Mouse (Mus musculus) midbrain, embryonic 14.5 days (tissue): ENCODE measurements around the gene Dnah7b. TPM values are rescaled to one million over a fixed set of nuclear protein-coding genes. Genes with fewer than 3 reads are reported as not detected.
A peak's percentile ranks its signal among the peaks of the same experiment; 100 is the strongest.
"Not testable (repeated sequence)": the region's sequence is repeated elsewhere in the genome, so short reads cannot be mapped to it uniquely, and the experiment has no call there.

Experiments
- ATAC-seq: fragments of 200-750 bp; cut with Nextera tagmentation; 2 replicates; pipeline ENCODE4 v1.8.0; 2017; ENCODE audit warnings: moderate number of reproducible peaks, moderate library complexity; ENCODE audit not compliant: low FRiP score, low TSS enrichment
- DNase-seq: peaks from one replicate; pipeline ENCODE4 v3.0.0-alpha.2; 2015
- H3K27ac ChIP-seq: fragments of 300-500 bp; sonication (generic); replicated peaks from 2 replicates; pipeline ENCODE4 v1.5.1; 2014; ENCODE audit warnings: mild to moderate bottlenecking, low read depth, low read length, moderate library complexity
- H3K27me3 ChIP-seq: fragments of 300-500 bp; sonication (generic); 2 replicates; pipeline ENCODE4 v1.6.1; 2014; ENCODE audit warnings: low read length, control low read depth, mixed read lengths; ENCODE audit not compliant: control insufficient read depth, insufficient read depth
- H3K36me3 ChIP-seq: fragments of 300-500 bp; sonication (generic); 2 replicates; pipeline ENCODE4 v1.6.1; 2014; ENCODE audit warnings: low read length, control low read depth; ENCODE audit not compliant: control insufficient read depth, insufficient read depth
- H3K4me1 ChIP-seq: fragments of 300-500 bp; sonication (generic); 2 replicates; pipeline ENCODE4 v1.6.1; 2014; ENCODE audit warnings: mild to moderate bottlenecking, antibody characterized with exemption, low read length, control low read depth; ENCODE audit not compliant: control insufficient read depth, insufficient read depth
- H3K4me2 ChIP-seq: fragments of 300-500 bp; sonication (generic); 2 replicates; pipeline ENCODE4 v1.6.1; 2014; ENCODE audit warnings: mild to moderate bottlenecking, low read length, moderate library complexity
- H3K4me3 ChIP-seq: fragments of 300-500 bp; sonication (generic); replicated peaks from 2 replicates; pipeline ENCODE4 v1.5.1; 2014; ENCODE audit warnings: low read depth, low read length
- H3K9ac ChIP-seq: fragments of 300-500 bp; sonication (generic); replicated peaks from 2 replicates; pipeline ENCODE4 v1.6.1; 2014; ENCODE audit warnings: mild to moderate bottlenecking, low read length, moderate library complexity
- H3K9me3 ChIP-seq: fragments of 300-500 bp; sonication (generic); 2 replicates; pipeline ENCODE4 v1.6.1; 2016; ENCODE audit warnings: low read length, control low read depth, mixed read lengths; ENCODE audit not compliant: control insufficient read depth
- WGBS: fragments of 180-500 bp; shearing (Covaris S2); extraction: QIAGEN DNeasy Blood & Tissue Kit; methylation state at CpG from one replicate; pipeline ENCODE4 v1.1.7; 2014; 5-methylcytosine and 5-hydroxymethylcytosine counted together
- polyA plus RNA-seq: library from polyadenylated mRNA; unstranded; fragments of >200 nt; fragmentation: Nextera tagmentation; extraction: Ambion mirVana; gene quantifications from 2 replicates; pipeline ENCODE4 v1.2.1, GENCODE M21; 2014

Gene Dnah7b
- polyA plus RNA-seq, 1 experiment from 2014 or later, result 4.4 TPM

DNA sequence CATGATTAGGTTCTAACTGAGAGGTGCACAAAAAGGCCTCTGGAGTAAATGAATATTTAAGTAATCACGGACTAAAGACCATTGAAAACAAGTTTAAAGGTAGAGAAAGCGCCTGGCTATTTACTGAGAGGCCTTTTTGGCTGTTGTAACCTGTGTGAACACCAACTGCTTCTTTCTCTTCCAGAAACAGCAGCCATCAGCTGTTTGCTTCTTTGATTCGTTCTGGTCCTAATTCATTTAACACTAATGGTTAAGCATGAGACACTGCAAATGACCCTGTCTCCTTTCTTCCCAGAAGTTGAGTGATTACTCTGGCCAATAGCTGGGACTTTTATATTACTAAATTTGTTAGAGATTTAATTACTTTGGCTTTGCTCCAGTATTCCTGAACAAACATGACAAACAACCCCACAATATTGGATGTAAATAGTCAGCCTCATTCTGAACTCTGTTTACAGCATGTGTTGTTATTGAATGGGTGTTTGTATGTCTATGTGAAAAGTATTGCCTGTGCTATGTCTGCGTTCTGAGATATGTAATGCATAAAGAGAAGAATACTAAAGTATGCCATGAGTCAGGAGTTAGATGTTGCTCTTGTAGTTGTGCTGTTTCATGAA lies 328.7 kb downstream of the Dnah7b start:
- not testable (repeated sequence) for H3K4me3 ChIP-seq, H3K27ac ChIP-seq, H3K4me2 ChIP-seq, ATAC-seq, H3K36me3 ChIP-seq, H3K27me3 ChIP-seq, H3K9ac ChIP-seq, DNase-seq, H3K4me1 ChIP-seq, H3K9me3 ChIP-seq
- WGBS, result 73% methylated on average over 3 of the region's 4 CpGs

DNA sequence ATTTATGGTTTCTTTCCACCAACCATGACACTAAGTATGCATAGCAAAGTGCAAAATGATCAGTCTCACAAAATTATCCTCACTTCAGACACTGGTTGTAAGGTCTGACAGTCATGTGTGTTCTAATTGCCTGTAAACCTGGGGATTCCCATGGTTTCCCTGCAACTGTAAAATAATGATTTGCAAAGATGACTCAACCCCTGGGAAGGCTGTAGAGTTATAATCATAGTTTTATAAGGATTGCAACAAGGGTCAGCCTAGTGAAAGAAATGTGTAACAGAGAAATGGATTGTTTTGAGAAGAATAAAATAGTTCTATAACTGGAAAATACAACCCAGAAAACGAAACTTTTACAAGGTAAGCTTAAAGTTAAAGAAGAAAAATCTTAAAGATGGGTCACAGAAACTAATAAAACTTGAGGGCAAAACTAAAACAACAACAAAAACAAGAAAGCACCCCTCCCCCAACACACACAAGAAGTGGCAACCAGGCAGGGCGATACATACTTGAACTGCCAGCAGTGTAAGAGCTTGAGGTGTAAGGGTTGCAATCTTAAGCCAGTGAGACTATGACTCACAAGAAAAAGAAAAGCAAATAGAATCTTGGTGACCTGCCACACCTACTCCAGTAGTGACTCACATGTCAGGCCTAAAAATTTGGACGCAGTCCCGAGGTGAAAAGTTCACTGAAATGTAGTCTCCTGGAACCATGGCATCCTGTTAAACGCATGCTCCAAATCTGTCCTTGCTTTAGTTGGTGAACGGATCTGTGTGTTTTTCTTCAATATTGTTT lies 342.4 kb downstream of the Dnah7b start:
- H3K36me3 ChIP-seq, result no peaks in the 10 kb centered on the region
- 88% methylated on average over 6 of the region's 6 CpGs for WGBS
- H3K4me1 ChIP-seq, result no peaks in the 10 kb centered on the region
- H3K27ac ChIP-seq, result no peak overlapping the region
- no peak overlapping the region for H3K4me3 ChIP-seq
- ATAC-seq (no peak), DNase-seq (no peak)
- H3K9me3 ChIP-seq, result no peaks in the 10 kb centered on the region
- H3K9ac ChIP-seq, result no peak overlapping the region
- no peak overlapping the region for H3K4me2 ChIP-seq
- H3K27me3 ChIP-seq, result no peaks in the 10 kb centered on the region

- DNase-seq, H3K4me3 ChIP-seq, H3K27me3 ChIP-seq, H3K9me3 ChIP-seq, ATAC-seq, H3K27ac ChIP-seq, H3K9ac ChIP-seq, H3K36me3 ChIP-seq, H3K4me1 ChIP-seq, H3K4me2 ChIP-seq: not testable (repeated sequence)
- WGBS, result 91% methylated on average over 7 of the region's 7 CpGs
Observed at GRCm38 (mm10) chr1:46414798-46415197, 348.7 kb downstream of the Dnah7b start.

- DNase-seq, result peak; percentile 75
Observed at GRCm38 (mm10) chr1:46416946-46417345, 350.8 kb downstream of the Dnah7b start.

DNA sequence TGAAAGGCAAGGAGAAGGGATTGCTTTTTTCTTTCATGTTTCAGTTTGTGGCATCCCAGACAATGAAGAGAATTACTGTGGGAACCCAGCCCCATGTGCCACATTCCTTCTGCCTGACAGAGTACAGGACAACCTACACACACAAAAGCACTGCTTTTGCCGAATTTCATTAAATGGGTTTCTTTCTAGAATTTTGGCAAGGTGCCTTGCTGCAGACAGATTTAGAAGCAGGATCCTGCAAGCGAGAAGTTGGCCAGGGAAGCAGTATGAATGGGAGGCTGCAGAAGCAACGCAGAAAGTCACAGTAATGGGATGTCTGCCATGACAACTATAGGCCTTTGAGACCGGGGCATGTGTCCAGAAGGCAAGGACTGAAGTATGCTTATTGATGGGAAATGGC lies 352.9 kb downstream of the Dnah7b start:
- not testable (repeated sequence) for H3K4me1 ChIP-seq, H3K9ac ChIP-seq, H3K27ac ChIP-seq, H3K4me2 ChIP-seq, DNase-seq, H3K4me3 ChIP-seq, H3K36me3 ChIP-seq, H3K27me3 ChIP-seq, H3K9me3 ChIP-seq
- ATAC-seq, result peak; percentile 50
- WGBS, result 57% methylated on average over 3 of the region's 4 CpGs

More at GRCm38 (mm10) chr1:46416946-46417345, 350.8 kb downstream of the Dnah7b start:
- not testable (repeated sequence) for ATAC-seq, H3K9me3 ChIP-seq, H3K9ac ChIP-seq, H3K36me3 ChIP-seq, H3K4me1 ChIP-seq, H3K27me3 ChIP-seq, H3K4me3 ChIP-seq, H3K27ac ChIP-seq, H3K4me2 ChIP-seq
- 25% methylated on average over 3 of the region's 3 CpGs for WGBS

Other genes with a start within 250 kb of the Dnah7b start
- not detected in 2 replicates for gene Gm5269, start 176.0 kb upstream of the Dnah7b start, polyA plus RNA-seq
- 20.8 and 37.1 TPM in 2 replicates for gene Slc40a1, start 139.8 kb upstream of the Dnah7b start, polyA plus RNA-seq